Mouse (Mus musculus): ENCODE measurements around the gene Adgrl3.

Adgrl3 gene

DNA sequence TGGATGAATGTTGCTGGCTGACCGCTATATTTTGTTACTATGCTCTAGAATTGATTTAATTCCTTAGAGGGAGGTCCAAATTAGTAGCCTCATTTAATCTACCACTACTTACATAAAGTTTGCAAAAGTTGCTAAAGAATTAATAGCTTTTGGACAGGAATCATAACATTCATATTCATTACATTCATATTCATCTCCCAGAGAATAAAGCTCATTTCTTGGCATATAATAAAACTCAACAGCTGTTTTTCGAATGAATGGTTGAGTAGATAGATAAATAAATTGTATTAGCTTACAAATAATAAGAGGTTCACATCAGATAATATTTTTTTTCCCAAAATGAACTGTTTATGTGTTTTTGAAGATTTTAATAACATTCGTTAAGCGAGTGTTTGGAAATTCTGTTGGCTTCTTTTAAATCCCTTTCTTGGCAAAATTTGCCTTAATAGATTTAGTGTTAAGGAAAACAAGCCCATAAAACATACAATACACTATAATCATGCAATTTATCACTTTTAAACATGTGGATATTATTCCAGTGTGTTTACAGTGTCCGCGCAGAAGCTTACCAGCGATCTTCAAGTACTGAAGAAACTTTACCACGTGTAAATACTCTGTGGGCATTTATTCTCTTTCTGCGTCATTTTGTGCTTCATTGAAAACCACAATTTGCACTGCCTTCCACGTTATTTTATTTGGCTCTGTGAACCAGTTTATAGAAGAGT, 350.4 kb downstream of the Adgrl3 start:
- no peak for DNase-seq (ENCODE audit: low read depth in 1 of 2, low spot score in 2 of 2)

GRCm38 (mm10) chr5:81375992-81376391, 356.1 kb downstream of the Adgrl3 start:
- DNase-seq (ENCODE audit: low read depth in 1 of 2, low spot score in 2 of 2): no peak

DNA sequence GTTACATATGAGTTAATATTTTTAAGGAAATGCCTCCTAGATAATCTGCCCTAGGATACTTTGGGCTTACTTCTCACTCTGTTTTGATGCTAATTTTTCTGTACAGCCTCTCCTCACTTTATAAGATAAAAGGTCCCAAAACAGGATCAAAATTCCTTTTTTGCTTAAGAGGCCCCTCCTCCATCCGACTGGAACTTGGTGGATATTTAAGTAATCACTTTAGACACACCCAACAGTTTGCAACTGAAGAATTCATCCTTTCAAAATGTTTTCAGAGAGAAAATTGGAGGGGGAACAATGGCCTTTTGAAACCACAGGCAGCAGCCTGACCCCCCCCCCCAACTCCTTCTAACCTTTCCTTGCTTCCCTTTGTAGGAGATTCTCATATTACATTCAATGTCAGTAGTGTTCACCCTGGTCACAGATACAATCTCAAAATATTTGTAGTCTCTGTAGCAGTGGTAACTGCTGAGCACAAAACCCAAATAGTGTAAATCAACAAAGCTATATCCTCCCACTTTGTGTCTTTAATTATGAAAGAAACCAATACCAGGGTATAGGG, 385.7 kb downstream of the Adgrl3 start:
- DNase-seq (ENCODE audit: low read depth in 1 of 2, low spot score in 2 of 2): no peak

DNA sequence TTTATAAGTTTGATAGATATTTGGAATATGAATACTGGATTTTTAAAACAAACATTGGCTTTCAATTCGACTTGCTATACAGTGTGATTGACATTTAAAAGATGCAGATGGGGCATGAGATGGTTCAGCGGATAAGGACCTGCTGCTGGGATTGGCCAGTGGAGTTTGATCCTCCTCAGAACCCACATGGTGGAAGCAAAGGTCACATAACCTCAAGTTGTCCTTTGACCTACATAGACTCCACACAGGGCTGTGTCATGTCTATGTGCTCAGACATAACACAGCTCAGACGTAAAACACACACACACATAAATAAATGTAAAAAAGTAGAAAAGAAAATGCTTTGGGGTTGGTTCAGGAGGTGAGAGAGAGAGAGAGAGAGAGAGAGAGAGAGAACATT, 397.4 kb downstream of the Adgrl3 start:
- no peak for DNase-seq (ENCODE audit: low read depth in 1 of 2, low spot score in 2 of 2)

DNA sequence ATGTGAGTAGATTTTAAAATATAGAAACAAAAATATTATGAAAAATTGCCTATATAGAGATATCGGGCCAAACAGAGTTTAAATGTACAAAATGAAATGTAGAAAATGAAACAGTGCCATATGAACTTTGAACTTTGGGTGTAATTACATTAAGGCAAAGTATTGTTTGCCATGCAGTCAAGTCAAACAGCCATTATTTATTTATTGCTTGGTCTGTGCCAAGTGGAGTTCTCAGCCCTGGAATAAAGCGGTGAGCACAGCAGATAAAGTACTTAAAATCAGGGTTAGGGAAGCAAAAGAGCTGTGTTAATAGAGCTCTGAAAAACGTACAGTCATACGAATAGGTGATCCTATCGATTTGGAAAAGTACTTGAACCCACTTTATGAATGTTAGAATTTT, 407.5 kb downstream of the Adgrl3 start:
- DNase-seq (ENCODE audit: low read depth in 1 of 2, low spot score in 2 of 2): no peak

DNA sequence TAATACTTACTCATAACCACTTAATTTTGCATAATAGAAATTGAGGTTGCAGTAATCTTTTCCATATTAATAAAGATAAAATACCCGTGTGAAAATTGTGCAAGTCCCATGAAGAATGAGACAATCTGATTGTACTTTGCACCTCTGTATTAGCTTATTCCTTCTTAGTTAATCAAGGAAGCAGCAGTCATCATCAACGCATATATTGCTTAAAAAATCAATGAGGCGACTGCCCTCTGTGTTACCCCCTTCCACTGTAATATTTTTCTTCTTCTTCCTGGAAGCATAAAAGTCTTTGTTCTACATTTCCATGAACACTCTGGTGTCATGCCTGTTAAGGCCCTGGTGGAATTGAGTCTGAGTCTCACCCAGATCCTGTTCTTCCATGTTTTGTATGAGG, 416.4 kb downstream of the Adgrl3 start:
- no peak for DNase-seq (ENCODE audit: low read depth in 1 of 2, low spot score in 2 of 2)

- DNase-seq (ENCODE audit: low read depth in 1 of 2, low spot score in 2 of 2): no peak
Observed at GRCm38 (mm10) chr5:81442150-81442549, 422.2 kb downstream of the Adgrl3 start.

DNA sequence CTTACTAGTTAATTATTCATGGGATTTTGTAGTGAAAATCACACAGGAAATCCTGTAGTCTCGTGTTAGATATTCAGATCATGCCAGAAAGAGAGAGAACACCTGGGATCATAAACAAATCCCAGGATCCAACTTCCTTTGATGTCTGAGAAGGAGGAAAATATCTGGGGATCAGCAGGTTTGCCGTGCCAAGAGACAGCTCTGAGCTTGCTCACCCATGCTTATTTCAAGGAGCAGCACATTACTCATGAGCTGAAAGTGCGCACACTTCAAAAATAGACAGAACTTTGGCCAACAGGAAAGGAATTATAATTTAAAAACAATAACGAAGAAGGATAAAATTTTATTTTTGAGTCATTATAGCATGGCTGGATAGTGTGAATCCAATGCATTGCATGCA, 446.0 kb downstream of the Adgrl3 start:
- no peak for DNase-seq (ENCODE audit: low read depth in 1 of 2, low spot score in 2 of 2)

DNA sequence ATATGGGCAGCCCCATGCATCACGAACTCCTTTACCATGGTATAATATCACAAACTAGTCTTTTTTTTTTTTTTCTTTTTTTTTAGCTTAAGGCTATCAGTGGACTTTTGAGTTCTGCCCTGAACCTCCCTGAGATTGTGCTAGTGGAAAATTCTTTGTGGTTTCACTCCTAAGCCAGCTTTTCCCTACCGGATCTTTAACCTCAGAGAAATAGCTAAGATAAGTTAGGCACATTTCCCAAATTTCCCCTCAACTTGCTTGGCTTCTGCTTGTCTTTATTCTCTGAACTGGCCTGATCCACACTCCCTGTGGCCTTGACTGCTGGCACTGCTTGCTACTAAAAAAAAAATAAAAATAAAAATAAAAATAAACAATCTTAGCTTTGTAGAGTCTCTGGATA, 454.7 kb downstream of the Adgrl3 start:
- DNase-seq (ENCODE audit: low read depth in 1 of 2, low spot score in 2 of 2): no peak

DNA sequence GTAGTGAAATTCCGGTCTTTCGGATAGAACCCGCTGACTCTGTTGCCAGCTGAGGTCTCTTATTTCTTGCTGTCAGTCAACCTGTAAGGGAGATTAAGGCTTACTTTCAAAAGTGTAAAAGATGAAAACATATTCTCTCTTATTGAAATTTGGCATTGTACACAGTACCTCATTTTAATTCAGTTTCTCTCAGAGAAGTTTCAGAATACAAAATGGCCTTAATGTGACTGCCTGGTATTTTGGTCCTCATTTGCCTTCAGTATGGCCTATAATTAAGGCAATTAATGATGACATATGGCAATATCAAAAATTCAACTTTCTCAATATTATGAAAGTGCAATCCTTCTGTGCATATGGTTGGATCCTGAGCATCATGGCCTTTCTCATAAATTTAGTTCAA, 455.5 kb downstream of the Adgrl3 start:
- DNase-seq (ENCODE audit: low read depth in 1 of 2, low spot score in 2 of 2): no peak

GRCm38 (mm10) chr5:81475971-81476606, 456.2 kb downstream of the Adgrl3 start:
- DNase-seq (ENCODE audit: low read depth in 1 of 2, low spot score in 2 of 2): no peak

DNA sequence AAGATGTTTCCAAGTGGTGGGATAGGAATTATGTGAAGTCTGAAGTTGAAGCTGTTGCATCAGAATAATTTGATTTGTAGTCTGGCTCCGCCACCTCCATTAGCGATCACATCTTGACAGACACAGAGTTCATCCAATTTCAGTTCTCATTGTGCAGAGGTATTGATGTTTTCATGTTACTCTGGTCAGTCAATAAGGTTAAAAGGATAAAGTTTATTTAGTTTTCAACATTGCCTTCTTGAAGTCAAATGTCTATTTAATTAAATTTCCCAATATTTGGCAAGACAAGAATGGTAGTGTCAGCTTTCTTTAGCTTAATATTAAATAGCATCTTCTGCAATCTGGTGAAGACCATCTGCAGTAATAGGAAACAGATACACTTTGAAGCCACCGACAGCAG, 461.0 kb downstream of the Adgrl3 start:
- DNase-seq (ENCODE audit: low read depth in 1 of 2, low spot score in 2 of 2): no peak

DNA sequence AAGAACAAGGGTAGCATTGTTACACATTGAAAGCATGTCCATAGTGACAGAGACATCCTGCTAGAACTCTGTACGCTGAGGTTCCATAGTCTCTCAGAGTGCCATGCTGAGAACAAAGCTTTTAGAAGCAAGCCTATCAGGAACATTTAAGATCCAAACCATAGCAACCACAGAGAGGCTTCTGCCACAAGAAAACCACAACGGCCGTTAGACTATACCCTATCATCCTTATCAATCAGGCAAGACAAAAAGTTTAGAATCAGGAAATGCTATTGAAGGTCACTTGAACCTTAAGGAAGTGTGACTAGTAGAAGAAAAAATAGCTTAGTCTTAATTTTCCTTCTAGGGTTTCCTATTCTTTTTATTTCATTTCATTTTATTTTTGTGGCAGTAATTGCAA, 464.0 kb downstream of the Adgrl3 start:
- DNase-seq (ENCODE audit: low read depth in 1 of 2, low spot score in 2 of 2): no peak

- no peak for DNase-seq (ENCODE audit: low read depth in 1 of 2, low spot score in 2 of 2)
Observed at GRCm38 (mm10) chr5:81501076-81501475, 481.1 kb downstream of the Adgrl3 start.

GRCm38 (mm10) chr5:81518720-81519496, 499.0 kb downstream of the Adgrl3 start:
- no peak for DNase-seq (ENCODE audit: low read depth in 1 of 2, low spot score in 2 of 2)

- DNase-seq (ENCODE audit: low read depth in 1 of 2, low spot score in 2 of 2): no peak
Observed at GRCm38 (mm10) chr5:81519497-81520382, 499.8 kb downstream of the Adgrl3 start.

DNA sequence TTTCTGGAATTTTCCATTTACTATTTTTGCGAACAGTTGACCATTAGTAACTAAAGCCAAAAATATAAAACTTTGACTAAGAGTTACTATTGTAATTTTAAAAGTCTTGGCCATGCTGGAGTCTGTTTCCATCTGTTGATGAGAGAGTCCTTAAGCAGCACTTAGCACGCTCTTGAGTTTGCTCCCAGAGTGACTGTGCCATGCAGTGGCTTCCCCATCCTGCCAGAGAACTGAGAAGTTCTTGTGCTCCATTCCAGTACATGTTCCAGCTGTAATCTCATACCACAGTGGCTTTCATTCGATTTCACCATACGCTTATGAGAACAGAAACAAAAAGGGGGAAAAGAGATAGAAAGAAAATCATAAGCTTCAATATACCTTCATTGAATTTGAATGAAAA, 502.8 kb downstream of the Adgrl3 start:
- DNase-seq (ENCODE audit: low read depth in 1 of 2, low spot score in 2 of 2): no peak

GRCm38 (mm10) chr5:81524532-81524961, 504.6 kb downstream of the Adgrl3 start:
- no peak for DNase-seq (ENCODE audit: low read depth in 1 of 2, low spot score in 2 of 2)

GRCm38 (mm10) chr5:81525326-81525725, 505.4 kb downstream of the Adgrl3 start:
- DNase-seq (ENCODE audit: low read depth in 1 of 2, low spot score in 2 of 2): no peak

- DNase-seq (ENCODE audit: low read depth in 1 of 2, low spot score in 2 of 2): no peak
Observed at GRCm38 (mm10) chr5:81531639-81532038, 511.7 kb downstream of the Adgrl3 start.

GRCm38 (mm10) chr5:81550211-81550610, 530.3 kb downstream of the Adgrl3 start:
- DNase-seq (ENCODE audit: low read depth in 1 of 2, low spot score in 2 of 2): no peak
